Mouse (Mus musculus) cerebral cortex, adult 2 months (tissue): ENCODE results near the gene Apoe.

Source experiments
- WGBS: fragments of 180-500 bp; shearing (Covaris S2); methylation state at CpG from one replicate; pipeline ENCODE4 v1.1.7; 2018; 5-methylcytosine and 5-hydroxymethylcytosine counted together

The Apoe gene

DNA sequence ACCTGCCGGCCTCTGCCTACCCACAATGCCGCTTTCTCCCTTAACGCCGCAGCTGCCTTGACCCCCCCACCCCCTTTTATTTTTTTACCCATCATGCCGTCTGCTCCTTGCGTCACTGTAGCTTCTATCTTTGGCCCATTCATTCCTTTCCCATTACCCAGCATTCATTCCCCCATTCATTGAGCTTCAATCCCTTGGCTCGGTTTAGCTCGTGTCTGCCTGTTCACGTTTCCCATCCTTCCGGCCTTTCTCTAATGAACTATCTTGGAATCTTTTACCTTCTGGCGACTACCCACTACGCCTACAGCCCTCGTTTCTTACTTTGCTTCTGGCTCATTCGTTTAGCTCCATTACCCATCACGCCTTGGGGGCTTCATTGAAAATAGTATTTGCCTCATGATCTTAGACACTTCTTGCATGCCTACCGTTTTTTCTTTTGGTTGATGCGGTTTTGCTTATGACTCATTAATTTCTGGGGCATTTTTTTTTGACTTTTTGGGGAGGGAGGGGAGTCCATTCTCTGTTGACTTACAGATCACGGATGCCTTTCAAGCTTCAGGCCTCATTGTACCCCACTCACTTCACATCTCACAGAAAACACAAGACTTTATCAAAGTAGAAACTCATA, 17.2 kb upstream of the Apoe start:
- WGBS = 2% methylated on average over 18 of the region's 18 CpGs

- WGBS = under 1% methylated on average over 59 of the region's 59 CpGs
Measured at GRCm38 (mm10) chr7:19715239-19716054, 16.5 kb upstream of the Apoe start, which contains the start of gene Tomm40. Gene Tomm40, minus strand, starts transcription at chr7:19715438.

DNA sequence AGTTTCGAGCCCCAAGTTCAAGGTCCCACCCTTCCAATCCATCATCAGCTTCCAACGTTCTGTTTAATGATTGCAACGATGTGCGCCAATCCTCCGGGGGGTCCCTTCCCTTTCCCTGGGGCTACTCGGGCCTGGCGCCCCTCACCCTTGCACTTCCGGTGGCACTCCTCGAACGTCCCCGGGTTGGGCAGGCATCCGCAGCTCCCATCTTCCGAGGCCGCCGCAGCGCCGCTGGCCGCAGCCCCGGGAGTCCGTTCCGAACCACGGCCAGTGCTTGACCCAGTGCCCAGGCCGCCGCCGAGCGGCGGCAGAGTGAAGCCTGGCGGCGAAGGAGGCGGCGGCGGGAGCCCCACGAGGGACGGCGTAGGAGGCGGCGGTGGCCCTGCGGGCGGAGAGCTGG, 15.8 kb upstream of the Apoe start:
- WGBS = under 1% methylated on average over 39 of the region's 39 CpGs

- WGBS = 88% methylated on average over 9 of the region's 9 CpGs
Measured at GRCm38 (mm10) chr7:19713598-19713997, 14.6 kb upstream of the Apoe start.

GRCm38 (mm10) chr7:19713196-19713595, 14.2 kb upstream of the Apoe start:
- WGBS = 43% methylated on average over 4 of the region's 4 CpGs

GRCm38 (mm10) chr7:19712414-19712813, 13.4 kb upstream of the Apoe start:
- 35% methylated on average over 4 of the region's 4 CpGs for WGBS

DNA sequence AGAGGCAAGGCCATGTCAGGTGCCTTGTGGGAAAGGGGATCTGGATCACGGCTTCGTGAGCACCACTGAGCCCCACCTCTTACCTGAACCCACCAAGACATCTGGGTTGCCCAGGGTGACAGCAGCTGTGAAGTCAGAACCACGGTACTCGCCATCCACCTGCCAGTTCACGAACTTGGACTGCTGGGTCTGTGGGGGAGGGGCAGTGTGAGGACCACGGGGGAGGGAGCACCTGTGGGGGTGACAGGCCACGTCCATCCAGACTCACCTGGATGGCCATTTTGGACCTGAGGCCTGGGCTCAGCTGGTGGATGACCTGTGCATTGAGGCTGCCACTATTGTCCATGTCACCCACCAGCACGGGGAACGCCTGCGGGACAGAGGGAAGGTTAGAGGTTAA, 11.7 kb upstream of the Apoe start:
- 92% methylated on average over 10 of the region's 10 CpGs for WGBS

GRCm38 (mm10) chr7:19705271-19705670, 6.3 kb upstream of the Apoe start:
- 93% methylated on average over 7 of the region's 7 CpGs for WGBS

GRCm38 (mm10) chr7:19704475-19704874, 5.5 kb upstream of the Apoe start:
- WGBS = 96% methylated on average over 4 of the region's 4 CpGs

DNA sequence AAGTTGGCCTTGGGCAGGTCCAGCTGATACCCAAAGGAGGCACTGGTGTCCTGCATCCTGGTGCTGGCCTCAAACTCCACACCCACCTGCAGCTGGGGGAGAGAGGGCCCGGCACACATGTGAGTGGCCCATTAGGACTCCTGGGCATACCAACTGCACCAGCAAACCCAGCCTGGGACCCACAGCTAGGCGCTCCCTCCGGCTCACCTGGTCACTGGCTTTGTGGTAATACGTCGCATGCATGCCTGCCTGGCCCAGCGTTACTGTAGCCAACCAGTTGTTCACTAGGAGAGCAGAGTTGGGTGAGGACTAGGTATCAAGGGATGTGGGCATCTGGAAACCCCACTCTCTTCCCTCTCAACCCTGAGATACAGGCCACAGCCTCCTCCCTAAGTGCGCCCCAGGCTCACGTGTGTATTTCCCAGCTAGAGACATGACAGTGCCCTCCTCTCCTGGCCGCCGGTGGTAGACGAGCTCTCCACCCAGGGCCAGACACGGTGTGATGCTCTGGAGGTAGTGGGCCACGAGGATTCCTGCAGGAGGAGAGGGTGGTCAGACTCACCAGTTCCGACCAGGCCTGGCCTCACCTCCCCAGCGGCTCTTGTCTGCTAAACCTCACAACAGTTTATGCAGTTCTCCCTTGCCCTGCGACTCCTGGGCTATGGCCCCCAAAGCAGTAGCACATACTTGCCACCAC, 4.0 kb upstream of the Apoe start:
- WGBS = 95% methylated on average over 16 of the region's 16 CpGs

DNA sequence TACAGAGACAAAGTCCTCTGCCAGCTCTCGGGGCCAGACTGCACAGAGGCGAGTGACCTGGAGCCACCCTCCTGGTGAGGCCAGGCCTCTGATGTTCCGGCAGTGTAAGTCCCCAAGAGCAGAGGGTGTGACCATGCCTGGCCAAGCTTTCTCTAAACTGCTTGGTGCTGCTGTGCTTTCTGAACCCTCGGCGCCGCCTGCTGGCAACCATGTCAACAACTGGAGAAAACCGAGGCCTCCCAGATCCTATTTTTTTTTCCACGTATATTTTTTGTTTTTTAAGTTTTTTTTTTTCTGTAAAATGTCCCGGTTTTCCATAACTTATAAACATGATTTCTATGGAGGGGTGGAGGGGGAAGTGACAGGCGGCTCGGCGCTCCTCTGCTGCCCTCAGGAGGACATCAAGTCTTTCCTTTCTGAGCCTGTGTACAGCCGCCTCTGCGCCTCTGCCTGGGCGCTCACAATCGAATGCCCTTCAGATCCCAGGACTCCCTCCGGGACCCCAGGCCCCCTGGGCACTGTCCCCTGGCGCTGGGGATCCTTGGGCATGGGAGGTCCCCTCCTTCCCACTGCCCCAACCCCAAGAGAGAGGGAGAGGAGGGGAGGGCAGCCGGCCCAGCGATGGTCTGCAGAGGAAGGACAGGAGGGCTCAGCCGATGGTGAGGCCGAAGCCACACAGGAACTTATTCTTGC, 2.2 kb upstream of the Apoe start:
- 32% methylated on average over 22 of the region's 22 CpGs for WGBS

- 61% methylated on average over 12 of the region's 12 CpGs for WGBS
Measured at GRCm38 (mm10) chr7:19700299-19701068, 1.5 kb upstream of the Apoe start.

GRCm38 (mm10) chr7:19699827-19700148, 800 bp upstream of the Apoe start:
- 73% methylated on average over 4 of the region's 4 CpGs for WGBS

- 13% methylated on average over 28 of the region's 28 CpGs for WGBS
Measured at GRCm38 (mm10) chr7:19697949-19698906, 760 bp downstream of the Apoe start.

DNA sequence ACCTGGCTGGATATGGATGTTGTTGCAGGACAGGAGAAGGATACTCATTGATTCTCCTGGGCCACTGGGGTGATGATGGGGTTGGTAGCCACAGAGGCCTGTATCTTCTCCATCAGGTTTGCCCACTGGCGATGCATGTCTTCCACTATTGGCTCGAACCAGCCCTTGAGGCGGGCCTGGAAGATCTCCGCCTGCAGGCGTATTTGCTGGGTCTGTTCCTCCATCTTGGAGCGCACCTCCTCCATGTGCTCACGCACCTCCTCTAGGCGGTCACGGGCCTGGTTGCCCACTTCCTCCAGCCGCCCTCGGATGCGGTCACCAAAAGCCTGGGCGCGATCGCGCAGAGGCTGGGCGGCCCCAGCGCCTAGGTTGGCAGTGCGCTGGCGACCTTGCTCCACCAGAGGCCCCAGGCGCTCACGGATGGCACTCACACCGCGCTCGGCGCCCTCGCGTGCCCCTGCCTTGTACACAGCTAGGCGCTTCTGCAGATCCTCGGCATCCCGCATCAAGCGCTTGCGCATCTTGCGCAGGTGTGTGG, 2.6 kb downstream of the Apoe start:
- 93% methylated on average over 34 of the region's 34 CpGs for WGBS

DNA sequence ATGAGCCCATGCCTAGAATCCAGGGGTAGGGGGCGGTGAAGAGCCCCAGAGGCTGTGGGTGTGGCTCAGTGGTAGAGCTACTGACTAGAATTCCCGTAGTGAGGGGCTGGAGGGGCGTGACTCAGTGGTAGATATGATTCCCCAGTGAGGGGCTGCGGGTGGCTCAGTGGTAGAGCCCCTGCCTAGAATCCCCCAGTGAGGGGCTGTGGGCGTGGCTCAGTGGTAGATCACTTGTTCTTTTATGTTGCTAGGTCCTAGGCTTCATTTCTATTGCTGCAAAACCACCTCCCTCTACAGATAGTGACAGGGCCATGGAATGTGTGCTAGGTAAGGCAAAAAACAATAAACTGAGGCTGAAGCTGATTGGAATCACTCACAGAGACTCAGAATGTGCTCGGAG, 3.1 kb downstream of the Apoe start:
- WGBS = 86% methylated on average over 6 of the region's 6 CpGs

GRCm38 (mm10) chr7:19695213-19695594, 3.8 kb downstream of the Apoe start:
- WGBS = 64% methylated on average over 8 of the region's 8 CpGs

DNA sequence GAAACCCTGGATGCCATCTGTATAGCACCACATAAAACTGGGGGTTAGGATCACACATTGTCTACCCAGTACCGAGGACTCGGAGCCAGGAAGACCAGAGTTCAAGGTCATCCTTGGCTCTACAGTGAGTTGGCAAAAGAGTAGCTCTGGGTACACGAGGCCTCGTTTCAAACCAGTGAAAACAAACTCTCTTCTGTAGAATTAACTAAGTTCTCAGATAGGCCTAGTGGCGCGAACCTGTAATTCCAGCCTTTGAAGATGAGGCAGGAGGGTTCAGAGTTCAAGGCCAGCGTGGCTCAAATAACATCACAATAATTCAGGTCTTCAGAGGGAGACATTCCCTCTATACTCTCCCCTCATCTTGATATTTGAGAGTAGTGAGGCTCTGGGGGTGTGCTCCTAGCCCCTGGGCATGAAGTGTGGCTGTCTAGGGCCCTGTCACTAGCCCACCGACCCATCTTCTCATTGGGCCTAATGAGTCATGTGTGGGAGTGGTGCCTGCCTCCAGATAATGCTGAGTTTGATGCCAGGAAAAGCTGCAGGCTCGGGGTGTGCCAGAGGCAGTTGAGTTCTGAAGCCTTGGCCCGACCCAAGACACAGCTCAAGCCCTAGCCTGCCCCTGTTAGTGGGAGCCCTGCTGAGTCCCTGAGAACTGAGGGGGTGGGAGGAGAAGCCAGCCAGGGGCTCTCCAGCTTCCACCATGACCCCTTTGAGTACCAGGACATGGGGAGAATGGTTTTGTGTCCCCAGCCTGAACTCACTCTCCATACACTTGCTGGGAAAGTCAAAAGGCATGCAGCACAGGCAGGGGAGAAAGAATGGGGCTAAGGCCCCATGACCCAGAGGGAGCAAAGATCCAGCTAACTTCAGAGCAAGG, 4.4 kb downstream of the Apoe start:
- 76% methylated on average over 10 of the region's 10 CpGs for WGBS

DNA sequence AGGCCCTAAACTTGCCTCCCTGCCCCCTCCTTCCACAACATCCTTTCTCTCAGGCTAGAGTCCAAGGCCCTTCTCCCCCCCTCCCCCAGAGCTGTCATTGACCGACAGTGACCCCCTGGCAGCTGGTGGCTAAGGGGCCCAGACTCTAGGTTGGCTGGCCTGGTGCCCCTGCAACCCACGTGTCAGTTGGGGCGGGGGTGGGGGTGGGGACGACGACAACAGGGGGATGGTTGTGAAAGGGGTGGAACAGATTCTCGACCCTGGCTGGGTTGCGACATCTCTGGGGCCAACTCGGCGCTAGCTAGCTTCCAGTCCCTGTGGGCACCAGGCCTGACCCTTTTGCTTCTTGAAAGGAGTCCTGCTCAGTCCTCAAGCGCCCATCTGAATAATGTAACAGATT, 5.6 kb downstream of the Apoe start:
- WGBS = 42% methylated on average over 10 of the region's 10 CpGs
